Mouse (Mus musculus) testis, adult 2 months (tissue): ENCODE measurements around the gene Dscam.

ENCODE experiments used
- CTCF ChIP-seq: fragments of 200-500 bp; IDR thresholded peaks from 2 replicates; pipeline ENCODE4 v1.5.1; 2012; ENCODE audit warnings: low read depth, mild to moderate bottlenecking, inconsistent platforms, low read length, moderate library complexity; ENCODE audit not compliant: control insufficient read depth, insufficient read depth, insufficient replicate concordance
- POLR2A ChIP-seq: fragments of 200-500 bp; IDR thresholded peaks from 2 replicates; pipeline ENCODE4 v1.6.1; 2012; ENCODE audit warnings: low read depth, mild to moderate bottlenecking, inconsistent platforms, low read length, moderate library complexity; ENCODE audit not compliant: control insufficient read depth

DNA sequence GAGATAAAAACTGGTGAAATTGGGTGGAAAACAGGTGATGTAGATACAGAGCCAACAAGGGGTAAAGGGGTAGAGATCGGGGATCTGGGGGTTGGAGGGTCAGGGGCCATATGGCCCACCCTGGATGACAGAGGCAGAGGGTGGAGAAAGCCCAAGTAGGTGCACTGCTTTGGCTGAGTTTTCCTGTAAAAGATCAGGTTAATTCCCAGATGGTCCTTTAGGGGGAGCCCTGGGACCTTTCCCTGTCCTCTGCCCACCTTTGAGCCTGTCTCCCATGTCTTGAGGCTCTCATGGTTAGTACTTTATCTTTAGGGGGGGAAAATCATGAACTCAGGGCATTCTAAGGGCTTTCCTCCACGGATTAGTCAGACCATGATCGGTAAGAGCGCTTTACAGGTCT, 318.2 kb downstream of the Dscam start:
- TF ChIP-seq POLR2A = no peak
- TF ChIP-seq CTCF = peak; percentile 58; the same call in 1 of the 2 replicates
